Mouse (Mus musculus): ENCODE data around the gene Syne2. TPM values are rescaled to one million over a fixed set of nuclear protein-coding genes. Genes with fewer than 3 reads are reported as not detected.

Syne2 gene
- total RNA-seq, 1 experiment = 15.0 TPM

GRCm38 (mm10) chr12:75859936-75860335 lies 42.0 kb downstream of the Syne2 start:
- Histone ChIP-seq H3K4me3 (ENCODE audit: insufficient read depth in 1 of 2, low read depth in 1 of 2, low read length in 2 of 2, poor library complexity in 1 of 2, severe bottlenecking in 1 of 2) (no peak overlapping the region), H3K9me3 (ENCODE audit: control insufficient read depth, insufficient read depth, low read depth, low read length) (no peaks in the 10 kb centered on the region), H3K27ac (ENCODE audit: insufficient read depth, low read depth, low read length, poor library complexity, severe bottlenecking) (no peak overlapping the region), H3K4me1 (ENCODE audit: control insufficient read depth in 2 of 2, insufficient read depth in 2 of 2, low read length in 2 of 2, poor library complexity in 1 of 2) (no peaks in the 10 kb centered on the region), H3K36me3 (ENCODE audit: control insufficient read depth, insufficient read depth, low read length, poor library complexity, severe bottlenecking) (no peaks in the 10 kb centered on the region), H3K9ac (ENCODE audit: insufficient read depth, low read depth, low read length, poor library complexity, severe bottlenecking) (no peak overlapping the region)
- TF ChIP-seq ZC3H11A (IDR thresholded peaks at IDR 0.05; ENCODE audit: borderline replicate concordance, low read depth, low read length) (no peak), CHD2 (IDR thresholded peaks at IDR 0.05; ENCODE audit: low read depth, low read length) (no peak), ZNF384 (IDR thresholded peaks at IDR 0.05; ENCODE audit: low read depth, low read length) (no peak), HCFC1 (IDR thresholded peaks at IDR 0.05; ENCODE audit: borderline replicate concordance, insufficient read depth, low read length) (no peak), MAFK (IDR thresholded peaks at IDR 0.05; ENCODE audit: insufficient read depth, low read depth, low read length) (no peak)
- in situ Hi-C loops (cut with MboI; ENCODE audit: low sequenced_read_pairs in 2 of 2, unreplicated experiment in 2 of 2) = no loop called here
- DNase-seq (ENCODE audit: low read depth, low spot score) = no peak

- Histone ChIP-seq H3K27ac (ENCODE audit: insufficient read depth, low read depth, low read length, poor library complexity, severe bottlenecking) (no peak overlapping the region), H3K4me1 (ENCODE audit: control insufficient read depth in 2 of 2, insufficient read depth in 2 of 2, low read length in 2 of 2, poor library complexity in 1 of 2) (no peaks in the 10 kb centered on the region), H3K4me3 (ENCODE audit: insufficient read depth in 1 of 2, low read depth in 1 of 2, low read length in 2 of 2, poor library complexity in 1 of 2, severe bottlenecking in 1 of 2) (no peak overlapping the region), H3K36me3 (ENCODE audit: control insufficient read depth, insufficient read depth, low read length, poor library complexity, severe bottlenecking) (no peaks in the 10 kb centered on the region), H3K9ac (ENCODE audit: insufficient read depth, low read depth, low read length, poor library complexity, severe bottlenecking) (no peak overlapping the region), H3K9me3 (ENCODE audit: control insufficient read depth, insufficient read depth, low read depth, low read length) (no peaks in the 10 kb centered on the region)
- TF ChIP-seq CHD2 (IDR thresholded peaks at IDR 0.05; ENCODE audit: low read depth, low read length) (no peak), HCFC1 (IDR thresholded peaks at IDR 0.05; ENCODE audit: borderline replicate concordance, insufficient read depth, low read length) (no peak), MAFK (IDR thresholded peaks at IDR 0.05; ENCODE audit: insufficient read depth, low read depth, low read length) (no peak), ZNF384 (IDR thresholded peaks at IDR 0.05; ENCODE audit: low read depth, low read length) (no peak), ZC3H11A (IDR thresholded peaks at IDR 0.05; ENCODE audit: borderline replicate concordance, low read depth, low read length) (no peak)
- in situ Hi-C loops (cut with MboI; ENCODE audit: low sequenced_read_pairs in 2 of 2, unreplicated experiment in 2 of 2) = no loop called here
- DNase-seq (ENCODE audit: low read depth, low spot score) = no peak
Measured at GRCm38 (mm10) chr12:75860843-75861242, 42.9 kb downstream of the Syne2 start.

DNA sequence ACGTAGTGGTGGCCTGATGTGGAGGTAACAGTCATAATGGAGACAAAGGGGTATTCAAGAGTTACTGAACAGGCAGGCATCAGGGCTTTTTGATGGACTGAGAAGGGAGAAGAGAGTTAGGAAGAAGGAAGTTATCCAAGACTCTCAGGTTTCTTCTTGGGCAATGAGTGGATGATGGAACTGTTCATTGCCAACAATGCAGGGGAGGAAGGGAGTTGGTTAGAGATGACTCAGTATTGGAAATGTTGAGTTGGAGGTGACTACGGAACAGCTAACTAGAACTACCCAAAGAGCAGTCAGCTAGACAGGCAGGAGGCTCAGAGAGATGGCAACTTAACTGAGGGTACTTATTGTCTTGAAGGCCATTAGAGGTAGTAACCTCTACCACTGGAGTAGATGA lies 47.2 kb downstream of the Syne2 start:
- TF ChIP-seq ZC3H11A (IDR thresholded peaks at IDR 0.05; ENCODE audit: borderline replicate concordance, low read depth, low read length) = no peak
- TF ChIP-seq MAFK (IDR thresholded peaks at IDR 0.05; ENCODE audit: insufficient read depth, low read depth, low read length) = no peak
- no peak for TF ChIP-seq ZNF384 (IDR thresholded peaks at IDR 0.05; ENCODE audit: low read depth, low read length)
- no peak for TF ChIP-seq HCFC1 (IDR thresholded peaks at IDR 0.05; ENCODE audit: borderline replicate concordance, insufficient read depth, low read length)
- TF ChIP-seq CHD2 (IDR thresholded peaks at IDR 0.05; ENCODE audit: low read depth, low read length) = no peak
- H3K36me3 ChIP-seq (ENCODE audit: control insufficient read depth, insufficient read depth, low read length, poor library complexity, severe bottlenecking) = no peaks in the 10 kb centered on the region
- in situ Hi-C loops (cut with MboI; ENCODE audit: low sequenced_read_pairs in 2 of 2, unreplicated experiment in 2 of 2) = no loop called here

GRCm38 (mm10) chr12:75866419-75867373 lies 48.8 kb downstream of the Syne2 start:
- H3K9me3 ChIP-seq (ENCODE audit: control insufficient read depth, insufficient read depth, low read depth, low read length) = no peaks in the 10 kb centered on the region
- H3K27ac ChIP-seq (ENCODE audit: insufficient read depth, low read depth, low read length, poor library complexity, severe bottlenecking) = no peak overlapping the region
- no peak overlapping the region for H3K4me3 ChIP-seq (ENCODE audit: insufficient read depth in 1 of 2, low read depth in 1 of 2, low read length in 2 of 2, poor library complexity in 1 of 2, severe bottlenecking in 1 of 2)
- TF ChIP-seq ZC3H11A (IDR thresholded peaks at IDR 0.05; ENCODE audit: borderline replicate concordance, low read depth, low read length) (no peak), ZNF384 (IDR thresholded peaks at IDR 0.05; ENCODE audit: low read depth, low read length) (no peak), CHD2 (IDR thresholded peaks at IDR 0.05; ENCODE audit: low read depth, low read length) (no peak), HCFC1 (IDR thresholded peaks at IDR 0.05; ENCODE audit: borderline replicate concordance, insufficient read depth, low read length) (no peak)
- in situ Hi-C loops (cut with MboI; ENCODE audit: low sequenced_read_pairs in 2 of 2, unreplicated experiment in 2 of 2) = no loop called here
- no peaks in the 10 kb centered on the region for H3K36me3 ChIP-seq (ENCODE audit: control insufficient read depth, insufficient read depth, low read length, poor library complexity, severe bottlenecking)
- no peaks in the 10 kb centered on the region; a peak in 1 of 4 replicates for H3K4me1 ChIP-seq (ENCODE audit: control insufficient read depth in 2 of 2, insufficient read depth in 2 of 2, low read length in 2 of 2, poor library complexity in 1 of 2)
- no peak for DNase-seq (ENCODE audit: low read depth, low spot score)
- no peak overlapping the region for H3K9ac ChIP-seq (ENCODE audit: insufficient read depth, low read depth, low read length, poor library complexity, severe bottlenecking)

More for the DNA sequence above, 47.2 kb downstream of the Syne2 start:
- Histone ChIP-seq H3K9ac (ENCODE audit: insufficient read depth, low read depth, low read length, poor library complexity, severe bottlenecking) (no peak overlapping the region), H3K4me3 (ENCODE audit: insufficient read depth in 1 of 2, low read depth in 1 of 2, low read length in 2 of 2, poor library complexity in 1 of 2, severe bottlenecking in 1 of 2) (no peak overlapping the region), H3K9me3 (ENCODE audit: control insufficient read depth, insufficient read depth, low read depth, low read length) (no peaks in the 10 kb centered on the region), H3K27ac (ENCODE audit: insufficient read depth, low read depth, low read length, poor library complexity, severe bottlenecking) (no peak overlapping the region), H3K4me1 (ENCODE audit: control insufficient read depth in 2 of 2, insufficient read depth in 2 of 2, low read length in 2 of 2, poor library complexity in 1 of 2) (no peaks in the 10 kb centered on the region; a peak in 1 of 4 replicates)
- no peak for DNase-seq (ENCODE audit: low read depth, low spot score)

Measured in ES-E14 (cell line).